Mouse (Mus musculus): ENCODE results near the gene Kcnj9.

DNA sequence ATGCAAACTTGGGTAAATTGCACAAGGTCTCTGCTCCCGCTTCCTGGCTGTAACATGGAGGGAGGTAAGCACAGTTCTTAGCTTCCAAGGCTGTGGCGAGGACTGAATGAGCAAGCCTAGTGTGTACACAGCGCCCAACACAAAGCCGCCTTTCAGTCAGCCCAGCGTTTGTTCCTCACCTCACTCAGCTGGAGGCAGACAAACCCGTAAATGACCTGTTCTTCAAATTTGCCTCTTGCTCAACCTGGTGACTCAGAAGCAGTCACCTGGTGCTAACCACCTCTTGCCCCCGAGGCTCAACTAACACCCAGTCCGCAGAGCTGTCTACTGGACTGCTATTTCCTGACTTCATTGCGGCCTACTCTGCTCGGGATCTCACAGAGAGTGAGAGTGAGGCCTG is 21.2 kb downstream of the Kcnj9 start:
- TF ChIP-seq CTCF (IDR thresholded peaks at IDR 0.05; ENCODE audit: low read depth, low read length) (no peak), GATA1 (IDR thresholded peaks at IDR 0.05; ENCODE audit: borderline replicate concordance, low read length) (no peak), TAL1 (conservative IDR thresholded peaks at IDR 0.05; ENCODE audit: low read depth, low read length) (no peak)

Measured in G1E (cell line).